ENCODE assay signal across 34 mouse cellular contexts in the genomic region with DNA sequence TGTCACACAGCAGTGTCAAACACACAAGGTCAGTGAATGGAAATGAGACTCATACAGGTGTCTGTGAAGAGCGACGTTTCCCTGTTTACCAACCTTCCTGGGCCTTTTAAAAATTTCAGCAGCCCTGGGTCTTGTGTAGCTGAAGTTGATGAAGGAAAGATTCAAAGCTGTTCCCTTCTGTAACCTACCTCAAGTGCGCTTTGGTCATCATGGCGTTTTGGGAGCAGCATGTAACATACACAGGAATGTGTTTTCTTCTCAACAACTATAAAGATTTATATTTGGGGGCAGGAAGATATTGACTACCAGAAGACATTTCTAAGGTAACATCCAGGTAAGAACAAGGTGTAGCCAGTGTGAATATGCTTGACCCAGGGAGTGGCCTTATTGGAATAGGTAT.
"Had no signal": no experiment of that assay in that cellular context is flagged by ENCODE, and none has a peak within 500 bp of the region (broad histone marks: within the 10 kb centered on the region; RNA-seq: fewer than 3 reads in every experiment).

No protein-coding gene starts in this region.

- H3K4me3 ChIP-seq: heart, embryonic 10.5 days; heart, embryonic 12.5 days; heart, embryonic 13.5 days; heart, embryonic 15.5 days; hindbrain, embryonic 10.5 days; hindbrain, embryonic 12.5 days; hindbrain, embryonic 13.5 days; hindbrain, embryonic 15.5 days; intestine, embryonic 15.5 days; kidney, embryonic 15.5 days; layer of hippocampus, adult 2 months had no signal

- ATAC-seq: hindbrain, embryonic 16.5 days; hindbrain, postnatal 0 days; inflammation-experienced regulatory T-cells, adult 6 months; intestine, embryonic 15.5 days; intestine, embryonic 16.5 days; intestine, postnatal 0 days had no signal

- H3K27ac ChIP-seq: heart, embryonic 10.5 days; heart, embryonic 13.5 days; heart, embryonic 15.5 days; hindbrain, embryonic 10.5 days; hindbrain, embryonic 12.5 days; hindbrain, embryonic 13.5 days; hindbrain, embryonic 14.5 days; hindbrain, embryonic 15.5 days; hindbrain, postnatal 0 days; intestine, embryonic 15.5 days; kidney, embryonic 15.5 days; kidney, postnatal 0 days; layer of hippocampus, adult 2 months had no signal

- H3K9ac ChIP-seq: heart, embryonic 12.5 days; heart, embryonic 13.5 days; heart, embryonic 15.5 days; hindbrain, embryonic 12.5 days; hindbrain, embryonic 13.5 days; hindbrain, embryonic 14.5 days; hindbrain, embryonic 15.5 days; intestine, embryonic 15.5 days; kidney, embryonic 15.5 days had no signal

- H3K4me2 ChIP-seq: heart, embryonic 11.5 days; heart, embryonic 12.5 days; heart, embryonic 13.5 days; heart, embryonic 15.5 days; hindbrain, embryonic 12.5 days; hindbrain, embryonic 13.5 days; hindbrain, embryonic 14.5 days; hindbrain, embryonic 15.5 days; intestine, embryonic 15.5 days; kidney, embryonic 15.5 days had no signal

- DNase-seq: heart, postnatal 10 days; heart, postnatal 14 days; heart, postnatal 4 days; kidney, adult 11 months; kidney, adult 18-20 months; kidney, adult 2 months; kidney, adult 8-10 months; kidney, adult 9 months; kidney, postnatal 10 days; kidney, postnatal 14 days; kidney, postnatal 25 days; kidney, postnatal 36 days; kidney, postnatal 4 days; layer of hippocampus, adult 9-11 months; layer of hippocampus, postnatal 36 days had no signal

- H3K27me3 ChIP-seq: heart, embryonic 12.5 days; heart, embryonic 13.5 days; heart, embryonic 15.5 days; hindbrain, embryonic 12.5 days; hindbrain, embryonic 13.5 days; hindbrain, embryonic 15.5 days; intestine, embryonic 15.5 days; kidney, embryonic 15.5 days had no signal

- H3K9me3 ChIP-seq: heart, embryonic 10.5 days; heart, embryonic 12.5 days; heart, embryonic 13.5 days; heart, embryonic 15.5 days; hindbrain, embryonic 10.5 days; hindbrain, embryonic 12.5 days; hindbrain, embryonic 13.5 days; hindbrain, embryonic 15.5 days; intestine, embryonic 15.5 days; kidney, embryonic 15.5 days had no signal

- H3K36me3 ChIP-seq: heart, embryonic 10.5 days; heart, embryonic 12.5 days; heart, embryonic 13.5 days; heart, embryonic 15.5 days; hindbrain, embryonic 10.5 days; hindbrain, embryonic 12.5 days; hindbrain, embryonic 13.5 days; hindbrain, embryonic 15.5 days; intestine, embryonic 15.5 days; kidney, embryonic 15.5 days had no signal

- H3K4me1 ChIP-seq: hindbrain, embryonic 12.5 days; intestine, embryonic 15.5 days had no signal
